In genomic region chr2:163996275-163996674, GRCm38 (mm10) we compare ENCODE assay signal across 9 mouse cellular contexts. TPM values are rescaled to one million over a fixed set of nuclear protein-coding genes. Genes with fewer than 3 reads are reported as not detected.
DNase-seq lines count a peak whose midpoint lies in the region; ATAC-seq lines count a peak whose summit lies in the region.
"Had no signal": no experiment of that assay in that cellular context is flagged by ENCODE, and none has a peak within 500 bp of the region (broad histone marks: within the 10 kb centered on the region; RNA-seq: fewer than 3 reads in every experiment).

No protein-coding gene starts in this region.

- H3K27ac ChIP-seq in kidney, embryonic 15.5 days = 0 out of 2 replicates have a peak overlapping the region, but pooled peaks have one; percentile 91
- peak overlapping the region; percentile 99 for H3K27ac ChIP-seq in brown adipose tissue, adult 24 weeks (replicated peaks; ENCODE audit: low read depth, low read length)
- peak overlapping the region; percentile 95; the same call in 1 of the 2 replicates for H3K27ac ChIP-seq in hindbrain, embryonic 15.5 days (replicated peaks)
- H3K27ac ChIP-seq in midbrain, embryonic 15.5 days = no peak overlapping the region

- no peak for DNase-seq in kidney, postnatal 25 days
- no peak for DNase-seq in frontal cortex, postnatal 10 days (ENCODE audit: low spot score in 2 of 2)
- no peak for DNase-seq in adrenal gland, postnatal 14 days
- no peak for DNase-seq in layer of hippocampus, adult 8-10 months (ENCODE audit: low spot score in 2 of 2)
- DNase-seq: right cerebral cortex, adult 18-20 months had no signal

- peak overlapping the region; percentile 72 for H3K4me2 ChIP-seq in kidney, embryonic 15.5 days
- peak overlapping the region; percentile 62 for H3K4me2 ChIP-seq in hindbrain, embryonic 15.5 days
- peak overlapping the region; percentile 66 for H3K4me2 ChIP-seq in midbrain, embryonic 15.5 days

- H3K27me3 ChIP-seq in kidney, embryonic 15.5 days = no peaks in the 10 kb centered on the region
- H3K27me3 ChIP-seq in hindbrain, embryonic 15.5 days = no peaks in the 10 kb centered on the region
- H3K27me3 ChIP-seq in midbrain, embryonic 15.5 days (replicated peaks) = no peaks in the 10 kb centered on the region

- no peaks in the 10 kb centered on the region for H3K9me3 ChIP-seq in kidney, embryonic 15.5 days (replicated peaks)
- no peaks in the 10 kb centered on the region for H3K9me3 ChIP-seq in hindbrain, embryonic 15.5 days
- H3K9me3 ChIP-seq in midbrain, embryonic 15.5 days = no peaks in the 10 kb centered on the region

- H3K4me1 ChIP-seq in kidney, embryonic 15.5 days = peaks cover 33% of the 10 kb centered on the region
- peaks cover 20% of the 10 kb centered on the region for H3K4me1 ChIP-seq in brown adipose tissue, adult 24 weeks (ENCODE audit: control insufficient read depth, insufficient read depth, insufficient read length, low read length)
- peaks cover 52% of the 10 kb centered on the region for H3K4me1 ChIP-seq in hindbrain, embryonic 15.5 days (replicated peaks)
- H3K4me1 ChIP-seq in midbrain, embryonic 15.5 days = peaks cover 40% of the 10 kb centered on the region

- 72% methylated on average over 6 of the region's 6 CpGs for WGBS in kidney, embryonic 15.5 days
- WGBS in hindbrain, embryonic 15.5 days = 81% methylated on average over 6 of the region's 6 CpGs
- WGBS in midbrain, embryonic 15.5 days = 83% methylated on average over 6 of the region's 6 CpGs

- no peak for ATAC-seq in kidney, embryonic 15.5 days (replicated peaks; ENCODE audit: low FRiP score)
- no peak for ATAC-seq in hindbrain, embryonic 15.5 days (ENCODE audit: low FRiP score, low read depth)
- no peak for ATAC-seq in midbrain, embryonic 15.5 days (replicated peaks)

- H3K36me3 ChIP-seq in kidney, embryonic 15.5 days = peaks cover 19% of the 10 kb centered on the region
- 0 out of 2 replicates have a peak, but pooled peaks cover 6% of the 10 kb centered on the region for H3K36me3 ChIP-seq in hindbrain, embryonic 15.5 days
- H3K36me3 ChIP-seq in midbrain, embryonic 15.5 days (replicated peaks) = no peaks in the 10 kb centered on the region

- peak overlapping the region; percentile 80 for H3K9ac ChIP-seq in kidney, embryonic 15.5 days
- H3K9ac ChIP-seq in hindbrain, embryonic 15.5 days = peak overlapping the region; percentile 94
- H3K9ac ChIP-seq in midbrain, embryonic 15.5 days = peak overlapping the region; percentile 98

- peak overlapping the region; percentile 67 for H3K4me3 ChIP-seq in kidney, embryonic 15.5 days (replicated peaks)
- peak overlapping the region; percentile 98 for H3K4me3 ChIP-seq in brown adipose tissue, adult 24 weeks (ENCODE audit: insufficient read depth, low read depth, low read length)
- peak overlapping the region; percentile 99 for H3K4me3 ChIP-seq in hindbrain, embryonic 15.5 days
- peak overlapping the region; percentile 98 for H3K4me3 ChIP-seq in midbrain, embryonic 15.5 days

RNA-seq across cellular contexts. Expression of gene Ywhab, which starts 1.5 kb away (rescaled TPM):
- polyA plus RNA-seq in kidney, embryonic 15.5 days (2015; fragmentation: Nextera tagmentation; extraction: Ambion mirVana) = 304 and 307 TPM in 2 replicates
- 226 and 247 TPM in 2 replicates for polyA plus RNA-seq in brown adipose tissue, adult 24 weeks (2012; ENCODE audit: insufficient read depth, insufficient read length, missing spikeins)
- 488 and 498 TPM in 2 replicates for polyA plus RNA-seq in hindbrain, embryonic 15.5 days (2015; fragmentation: Nextera tagmentation; extraction: Ambion mirVana)
- polyA plus RNA-seq in midbrain, embryonic 15.5 days (2015; fragmentation: Nextera tagmentation; extraction: Ambion mirVana) = 481 and 500 TPM in 2 replicates
- 244 and 254 TPM in 2 replicates for total RNA-seq in adrenal gland, postnatal 14 days (2021)
- 100 to 1,000 TPM; 458 to 531 (median 484) TPM for total RNA-seq in layer of hippocampus, adult 8-10 months (2022)

RNA-seq across cellular contexts. Expression of gene Pabpc1l, which starts 29.0 kb away (rescaled TPM):
- 2.4 and 4.1 TPM in 2 replicates for polyA plus RNA-seq in kidney, embryonic 15.5 days (2015; fragmentation: Nextera tagmentation; extraction: Ambion mirVana)
- polyA plus RNA-seq in brown adipose tissue, adult 24 weeks (2012; ENCODE audit: insufficient read depth, insufficient read length, missing spikeins) = not detected in 2 replicates
- polyA plus RNA-seq in hindbrain, embryonic 15.5 days (2015; fragmentation: Nextera tagmentation; extraction: Ambion mirVana) = 1.2 and 1.8 TPM in 2 replicates
- 2.2 and 2.4 TPM in 2 replicates for polyA plus RNA-seq in midbrain, embryonic 15.5 days (2015; fragmentation: Nextera tagmentation; extraction: Ambion mirVana)
- 1.0 and 2.9 TPM in 2 replicates for total RNA-seq in adrenal gland, postnatal 14 days (2021)
- total RNA-seq in layer of hippocampus, adult 8-10 months (2022) = 1 to 10 TPM in 1 of 4 experiments, under 1 TPM in 3; 0.45 to 1.5 (median 0.87) TPM
